Mouse (Mus musculus) spleen, adult 12 weeks (tissue): ENCODE measurements around the gene Esr2.
A peak's percentile ranks its signal among the peaks of the same experiment; 100 is the strongest.
"Not testable (repeated sequence)": the region's sequence is repeated elsewhere in the genome, so short reads cannot be mapped to it uniquely, and the experiment has no call there.

Source experiments
- DNase-seq: peaks from one replicate; pipeline ENCODE4 v3.0.0; 2022; ENCODE audit warnings: low spot score

The Esr2 gene

DNA sequence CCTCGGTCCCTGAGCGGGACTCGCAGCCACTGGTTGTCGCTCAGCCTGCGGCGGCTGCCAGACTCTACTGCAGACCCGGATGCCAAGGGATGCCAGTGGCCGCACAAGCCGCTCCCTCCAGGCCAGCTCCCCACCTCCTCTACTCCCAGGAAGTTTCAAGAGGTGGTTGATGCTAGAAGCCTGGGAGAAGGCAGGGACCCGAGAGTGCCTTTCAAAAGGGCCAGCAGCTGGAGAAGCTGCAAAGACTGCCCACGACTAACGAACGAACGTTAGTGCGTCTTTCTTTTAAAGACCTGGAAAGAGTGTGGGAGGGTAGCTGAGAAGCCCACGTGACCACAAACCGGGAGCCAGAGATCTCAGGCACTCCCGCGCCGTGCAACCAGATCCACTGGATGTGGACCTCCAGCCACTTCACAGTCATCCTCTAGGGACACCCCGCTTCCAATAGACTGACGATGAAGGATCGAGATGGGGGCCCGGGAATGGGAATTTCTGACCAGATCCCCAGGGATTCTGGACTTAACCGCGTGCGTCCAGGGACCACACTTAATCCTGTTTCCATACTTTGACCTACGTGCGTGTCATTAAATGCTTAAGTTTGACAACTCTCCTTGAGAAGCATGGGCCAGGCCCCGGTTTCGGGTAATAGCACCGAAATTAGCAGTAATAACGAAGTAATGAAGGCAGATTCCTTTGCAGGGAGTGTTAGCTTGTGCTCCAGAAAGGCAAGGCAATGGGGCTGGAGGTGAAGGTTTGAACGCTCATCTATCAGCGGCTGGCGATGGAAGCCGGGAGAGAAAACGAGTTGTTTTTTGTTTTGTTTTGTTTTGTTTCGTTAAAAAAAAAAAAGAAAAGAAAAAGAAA, at the start of gene Esr2:
TSS of gene Esr2 (minus strand) at position 260 of the 864 bp plus-strand sequence.
- DNase-seq, result no peak

DNA sequence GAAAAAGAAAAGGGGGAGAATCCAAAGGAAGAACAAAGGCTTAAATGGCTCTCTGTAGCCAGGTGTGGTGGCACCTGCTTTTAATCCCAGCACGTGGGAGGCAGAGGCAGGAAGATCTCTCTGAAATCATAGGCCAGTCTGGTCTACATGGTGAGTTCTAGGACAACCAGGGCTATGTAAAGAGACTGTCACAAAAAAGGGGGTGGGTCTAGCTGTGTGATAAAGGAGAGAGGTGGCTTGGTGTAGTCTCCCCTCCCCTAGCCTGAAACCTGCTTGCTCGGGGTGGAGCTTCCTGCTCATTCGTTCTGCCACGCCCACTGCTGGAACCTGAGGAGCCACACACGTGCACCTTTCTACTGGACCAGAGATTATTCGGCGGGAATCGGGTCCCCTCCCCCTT, 45.0 kb upstream of the Esr2 start:
- not testable (repeated sequence) for DNase-seq

DNA sequence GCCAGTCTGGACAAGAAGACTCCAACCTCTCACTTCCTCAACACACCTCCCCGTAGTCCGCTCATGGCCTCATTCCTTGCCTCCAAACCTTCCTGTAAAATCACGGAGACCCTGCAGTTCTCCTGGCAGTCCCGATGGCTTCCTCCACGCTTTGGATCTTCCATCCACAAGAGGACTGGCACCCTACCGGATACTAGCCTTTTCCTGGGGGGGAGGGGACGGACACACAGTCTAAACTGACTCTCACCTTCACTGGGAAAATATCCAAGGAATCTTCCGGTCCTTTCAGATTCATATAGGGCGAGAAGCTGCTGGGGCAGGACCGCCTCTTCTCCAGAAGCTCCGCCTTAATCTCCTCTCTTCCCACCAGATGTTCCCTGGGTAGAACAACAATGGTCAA, 39.7 kb upstream of the Esr2 start:
- DNase-seq, result no peak

DNA sequence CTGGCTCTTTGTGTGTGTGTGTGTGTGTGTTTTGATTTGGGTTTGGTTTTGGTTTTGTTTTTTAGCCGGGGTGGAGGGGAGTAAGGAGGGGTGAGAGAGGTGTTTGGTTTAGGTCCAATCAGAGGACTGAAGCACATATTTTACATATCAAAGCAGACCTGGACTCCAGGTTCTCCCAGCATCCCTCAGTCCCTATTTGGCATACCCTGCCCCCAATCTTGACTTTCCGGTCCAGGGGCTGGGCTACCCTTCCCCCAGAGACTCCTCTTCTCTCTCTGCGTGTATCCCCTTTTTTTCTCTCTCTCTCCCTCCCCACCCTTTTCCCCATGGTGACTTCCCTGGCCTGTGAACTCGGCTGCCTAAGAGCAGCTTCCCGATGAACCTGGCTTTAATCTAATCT, 38.1 kb upstream of the Esr2 start:
- DNase-seq, result no peak

GRCm38 (mm10) chr12:76209429-76209974, 32.4 kb upstream of the Esr2 start:
- DNase-seq, result no peak

DNA sequence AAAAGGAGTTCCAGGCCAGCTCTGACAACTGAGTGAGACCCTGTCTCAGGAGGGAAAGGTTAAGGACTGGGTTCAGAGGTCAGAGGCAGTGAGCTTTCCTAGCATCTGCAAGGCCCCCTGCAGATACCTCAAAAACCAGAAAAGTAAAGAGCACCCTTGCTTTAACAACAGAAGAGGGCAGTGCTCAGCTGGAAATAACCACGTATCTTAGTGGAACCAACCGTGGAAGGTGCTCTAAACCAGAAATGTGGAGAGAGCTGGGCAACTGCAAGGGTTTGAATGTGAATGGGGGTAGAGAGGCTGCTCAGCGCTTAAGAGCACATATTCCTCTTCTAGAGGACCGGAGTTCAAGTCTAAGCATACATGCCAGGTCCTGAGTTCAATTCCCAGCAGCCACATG, 23.3 kb upstream of the Esr2 start:
- DNase-seq, result no peak

- no peak for DNase-seq
Measured at GRCm38 (mm10) chr12:76197071-76197470, 20.0 kb upstream of the Esr2 start.

- peak; percentile 58 for DNase-seq
Measured at GRCm38 (mm10) chr12:76196709-76197054, 19.6 kb upstream of the Esr2 start.

GRCm38 (mm10) chr12:76195912-76196708, 19.1 kb upstream of the Esr2 start:
- peak; percentile 59 for DNase-seq

DNA sequence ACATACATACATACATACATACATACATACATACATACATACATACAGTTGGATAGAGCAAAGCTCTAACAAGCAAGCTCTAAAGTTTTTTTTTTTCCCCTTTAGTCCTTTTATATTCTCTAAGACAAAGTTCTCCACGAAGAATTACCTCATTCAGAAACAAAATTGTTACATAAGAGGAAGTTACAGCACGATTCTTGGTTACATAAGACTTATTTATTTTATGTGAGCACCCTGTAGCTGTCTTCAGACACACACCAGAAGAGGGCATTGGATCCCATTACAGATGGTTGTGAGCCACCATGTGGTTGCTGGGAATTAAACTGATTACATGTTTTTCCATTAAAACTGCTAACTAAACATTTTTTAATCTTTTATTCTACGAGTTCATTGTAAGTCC, 17.5 kb upstream of the Esr2 start:
- DNase-seq, result no peak

DNA sequence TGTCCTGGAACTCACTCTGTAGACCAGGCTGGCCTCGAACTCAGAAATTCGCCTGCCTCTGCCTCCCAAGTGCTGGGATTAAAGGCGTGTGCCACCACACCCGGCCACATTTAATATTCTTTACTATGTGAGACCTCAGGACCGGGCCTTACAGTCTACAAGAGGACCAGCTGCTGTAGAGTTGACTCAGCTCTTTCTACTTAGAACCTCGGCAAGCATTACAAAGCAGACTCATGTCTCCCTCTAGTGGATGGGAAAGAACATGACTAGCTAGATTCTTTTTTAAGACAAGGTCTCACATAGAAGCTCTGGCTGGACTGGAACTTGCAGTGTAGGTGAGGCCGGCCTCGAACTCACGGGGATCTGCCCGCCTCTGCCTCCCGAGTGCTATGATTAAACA, 13.9 kb upstream of the Esr2 start:
- DNase-seq, result no peak

DNA sequence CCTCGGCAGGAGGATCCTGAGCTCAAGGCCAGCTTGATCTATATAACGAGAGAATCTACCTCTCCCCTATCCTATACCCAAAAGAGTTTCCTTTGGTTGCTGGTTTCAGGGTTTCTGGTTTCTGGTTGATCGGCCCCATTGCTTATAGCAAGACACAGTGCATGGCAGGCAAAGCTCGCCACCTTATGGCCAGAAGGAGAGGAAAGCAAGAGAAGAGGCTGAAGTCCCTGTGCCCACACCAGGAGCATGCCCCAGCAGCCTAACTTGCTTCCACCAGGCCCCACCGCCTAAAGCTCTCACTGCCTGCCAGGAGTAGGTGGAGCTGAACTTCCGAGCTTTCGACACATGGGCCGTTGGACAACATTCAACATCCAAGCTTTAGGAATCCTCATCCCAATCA, 10.8 kb upstream of the Esr2 start:
- DNase-seq, result no peak

DNA sequence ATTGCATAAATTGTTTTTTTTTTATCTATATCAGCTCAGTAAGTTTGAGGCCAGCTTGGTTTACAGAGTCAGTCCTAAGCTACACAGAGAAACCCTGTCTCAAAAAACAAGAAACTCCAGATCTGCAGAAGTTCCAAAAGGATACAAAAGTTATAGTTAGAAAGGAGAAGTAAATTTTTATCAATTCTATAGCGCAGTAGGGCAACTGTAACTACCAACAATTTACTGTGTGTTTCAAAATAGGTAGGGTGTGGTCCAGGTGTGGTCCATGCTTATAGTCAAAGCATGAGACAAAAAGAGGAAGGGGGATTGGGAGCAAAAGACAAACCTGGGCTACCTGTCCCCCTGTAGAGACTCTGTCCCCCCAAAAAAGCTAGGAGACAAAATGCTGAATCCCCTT, 9.4 kb upstream of the Esr2 start:
- DNase-seq, result no peak

DNA sequence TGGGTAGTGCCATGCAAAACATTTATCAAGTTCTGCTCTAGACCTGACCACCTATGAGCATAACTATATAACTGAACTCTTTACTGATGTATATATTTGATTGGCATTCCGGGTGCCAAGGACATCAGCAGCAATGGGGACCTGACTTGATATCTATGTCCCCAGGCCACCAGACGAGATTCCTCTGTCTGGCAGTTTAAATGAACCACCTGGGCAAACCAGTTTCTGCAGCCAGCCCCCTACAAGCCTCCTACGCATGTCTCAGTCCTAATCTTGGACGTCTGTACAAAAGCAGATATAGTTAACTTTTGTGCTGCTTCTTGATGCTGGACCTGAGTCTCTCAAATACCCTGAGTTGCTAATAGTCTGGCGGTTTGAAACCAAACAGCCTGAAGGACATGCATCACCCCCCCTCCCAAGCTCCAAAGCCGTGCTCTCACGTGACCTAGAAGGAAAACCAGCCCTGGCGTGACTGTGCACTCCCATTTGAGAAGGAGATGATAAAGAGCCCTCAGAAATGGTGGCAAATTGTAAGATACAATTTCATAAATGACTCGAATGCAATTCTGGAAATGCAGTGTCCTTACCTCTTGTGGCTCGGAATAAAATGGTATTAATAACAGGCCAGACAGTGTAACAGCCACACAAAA, 8.2 kb upstream of the Esr2 start:
- no peak for DNase-seq

- DNase-seq, result no peak
Measured at GRCm38 (mm10) chr12:76184271-76184670, 7.2 kb upstream of the Esr2 start.

DNA sequence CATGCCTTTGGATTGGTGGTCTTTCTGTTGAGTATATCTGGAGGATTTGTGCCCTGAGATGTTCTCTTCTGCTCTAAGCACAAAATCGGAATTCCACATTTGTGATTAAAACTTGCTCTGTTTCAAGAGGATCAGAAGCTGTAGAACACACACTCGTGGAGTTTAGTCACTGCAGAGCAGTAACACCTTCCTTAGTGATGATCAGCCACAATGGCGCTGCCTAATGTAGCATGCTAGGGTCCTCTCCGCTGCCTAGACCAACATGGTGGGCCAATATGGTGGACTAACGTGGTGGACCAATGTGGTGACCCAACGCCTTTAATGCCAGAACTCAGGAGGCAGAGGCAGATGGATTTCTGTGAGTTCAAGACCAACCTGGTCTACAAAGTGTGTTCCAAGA, 5.8 kb upstream of the Esr2 start:
- DNase-seq, result no peak

- DNase-seq, result no peak
Measured at GRCm38 (mm10) chr12:76181471-76181870, 4.4 kb upstream of the Esr2 start.

- no peak for DNase-seq
Measured at GRCm38 (mm10) chr12:76180442-76180841, 3.4 kb upstream of the Esr2 start.

GRCm38 (mm10) chr12:76179527-76179926, 2.5 kb upstream of the Esr2 start:
- no peak for DNase-seq

DNA sequence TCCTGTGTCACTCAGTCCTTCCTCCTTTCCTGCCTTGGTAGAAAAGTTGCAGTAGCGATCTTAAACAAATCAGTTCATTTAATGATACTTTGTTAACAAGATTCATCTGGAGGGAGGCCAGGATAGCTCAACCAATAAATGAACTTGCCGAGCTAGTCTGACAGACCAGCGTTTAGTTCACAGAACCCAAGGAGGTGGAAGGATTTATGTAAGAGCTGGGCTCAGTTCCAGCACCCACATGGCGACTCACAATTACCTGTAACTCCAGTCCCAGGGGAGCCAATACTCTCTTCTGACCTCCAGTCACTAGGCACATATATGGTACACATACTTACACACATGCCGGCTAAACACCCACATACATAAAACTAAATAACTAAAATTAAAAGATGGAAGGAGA, 2.0 kb upstream of the Esr2 start:
- DNase-seq, result no peak

GRCm38 (mm10) chr12:76177864-76178518, 932 bp upstream of the Esr2 start:
- no peak for DNase-seq

DNA sequence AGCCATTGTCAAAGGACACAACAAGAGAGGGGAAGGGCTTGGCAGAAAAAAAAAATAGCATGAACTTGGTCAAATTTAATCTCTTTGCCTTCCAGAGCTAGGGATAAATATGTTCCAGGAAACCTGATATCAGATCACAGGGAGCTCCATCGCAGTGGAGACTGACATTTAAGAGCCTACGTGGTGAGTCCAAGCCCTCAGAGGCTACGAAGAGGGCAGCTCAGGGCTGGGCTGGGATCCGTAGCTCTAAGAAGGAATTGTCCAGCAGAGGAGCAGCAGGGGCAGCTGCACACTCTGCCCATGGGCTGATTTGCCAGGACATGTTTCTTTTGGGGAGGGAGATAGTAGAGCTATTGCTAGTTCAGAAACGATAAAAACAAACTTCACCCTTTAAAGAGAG, 11.4 kb downstream of the Esr2 start:
- DNase-seq, result no peak
